Mouse (Mus musculus): ENCODE results near the gene Tmem123.

Gene Tmem123

DNA sequence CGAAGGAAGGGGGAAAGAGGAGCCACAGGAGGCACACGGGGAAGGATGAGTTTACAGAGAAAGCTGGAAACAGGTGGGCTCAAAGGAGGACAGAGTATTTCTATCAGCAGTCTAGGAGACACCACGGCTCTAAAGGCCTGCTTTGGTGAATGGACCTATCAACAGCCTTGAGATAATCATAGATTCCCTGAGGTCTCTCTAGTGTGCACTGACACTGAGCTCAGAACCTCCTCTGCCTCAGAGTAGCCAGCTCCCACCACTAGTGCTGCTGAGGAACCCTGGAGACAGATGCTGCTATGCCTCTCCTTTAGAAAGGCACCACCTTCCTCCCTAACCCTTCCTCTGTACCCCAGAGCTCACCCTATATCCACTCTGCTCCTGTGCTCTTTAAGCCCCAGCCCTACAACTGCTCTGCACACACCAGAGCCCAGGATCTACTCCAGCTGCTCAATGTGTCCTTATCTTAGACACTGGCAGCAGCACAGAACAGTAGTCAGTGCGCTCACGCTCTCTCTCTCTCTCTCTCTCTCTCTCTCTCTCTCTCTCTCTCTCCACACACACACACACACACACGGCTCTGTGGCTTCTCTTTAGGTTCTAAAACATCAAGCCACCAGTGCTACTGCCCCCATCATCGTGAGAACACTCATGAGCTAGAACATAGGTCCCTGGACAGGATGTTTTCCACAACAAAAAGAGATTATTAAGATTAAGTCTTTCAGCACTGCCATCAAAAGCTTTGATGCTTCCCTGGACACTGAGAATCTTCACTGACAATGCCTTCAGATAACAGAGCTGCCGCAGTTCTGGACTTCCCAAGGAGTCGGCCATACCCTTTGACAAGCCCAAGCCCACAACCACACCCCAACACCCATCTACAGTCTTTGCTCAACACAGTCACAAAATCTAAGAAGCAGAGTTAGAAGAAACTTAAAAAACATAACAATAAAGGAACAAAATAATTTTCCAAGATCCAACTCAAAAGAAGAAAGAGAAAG is 66.0 kb downstream of the Tmem123 start:
- DNase-seq: peak; percentile 50

GRCm38 (mm10) chr9:7833421-7833820 is 69.6 kb downstream of the Tmem123 start:
- no peak for DNase-seq

DNA sequence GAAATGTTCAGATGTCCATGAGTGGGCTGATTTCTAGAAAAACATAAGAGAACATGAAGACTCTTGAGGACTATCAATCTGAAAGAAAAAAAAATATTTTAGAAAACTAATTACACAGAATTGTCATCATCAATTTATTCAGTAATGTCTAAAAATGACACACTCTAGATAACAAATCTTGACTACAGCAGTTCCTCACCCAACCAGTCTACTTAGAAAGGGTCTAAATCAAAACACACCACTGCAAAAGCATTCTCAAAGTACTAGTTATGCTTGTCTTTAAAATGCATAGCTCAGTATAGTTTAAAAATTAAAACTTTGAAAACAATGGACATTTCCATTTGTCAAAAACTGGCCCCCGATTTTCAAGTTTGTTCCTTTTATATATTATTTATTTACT is 71.5 kb downstream of the Tmem123 start:
- DNase-seq: no peak

GRCm38 (mm10) chr9:7836331-7836730 is 72.5 kb downstream of the Tmem123 start:
- peak; percentile 73 for DNase-seq

DNA sequence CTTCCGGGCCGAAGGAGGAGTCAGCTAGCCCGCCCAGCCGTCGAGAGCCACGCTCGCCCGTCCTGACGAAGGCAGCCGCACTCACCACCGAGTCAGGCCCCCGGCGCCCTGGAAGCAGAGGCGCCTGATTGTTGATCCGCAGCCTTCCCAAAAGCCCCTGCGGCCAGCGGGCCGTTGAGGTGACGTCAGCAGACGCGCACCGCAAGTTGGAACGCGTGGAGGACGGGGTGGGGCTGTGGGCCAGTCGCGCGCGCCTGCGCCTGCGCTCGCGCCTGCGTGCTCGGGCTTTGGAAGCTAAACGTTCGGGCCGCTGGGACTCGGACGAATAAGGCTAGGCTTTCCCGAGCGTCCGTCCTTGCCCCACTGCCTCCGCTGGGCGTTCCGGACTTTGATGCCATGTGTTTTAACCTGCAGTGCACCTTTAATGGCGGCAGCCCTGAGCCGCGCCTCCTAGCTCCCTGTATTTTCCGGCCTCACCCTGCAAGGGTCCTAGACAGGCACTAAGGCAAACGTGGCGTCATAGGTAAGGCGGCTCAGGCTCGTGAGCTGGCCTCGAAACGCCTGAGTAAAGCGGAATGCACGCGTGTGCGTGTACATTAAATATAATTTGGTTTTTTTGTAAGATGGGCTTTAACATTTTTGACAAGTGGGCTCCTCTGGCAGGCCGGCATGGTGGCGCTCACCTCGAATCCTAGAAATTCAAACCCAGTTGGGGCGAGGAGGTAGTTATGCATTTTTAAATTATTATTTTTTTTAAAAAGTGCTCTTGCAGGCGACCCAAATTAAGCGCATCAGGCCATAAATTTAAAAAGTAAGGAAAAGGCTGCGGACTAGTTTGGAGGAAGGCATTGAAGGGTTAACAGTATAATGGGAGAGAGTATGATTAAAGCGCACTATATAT is 73.3 kb downstream of the Tmem123 start, which contains the start of gene Birc2:
Gene Birc2 (minus strand): TSS at position 160 of the 901 bp plus-strand sequence.
- peak; percentile 98 for DNase-seq

DNA sequence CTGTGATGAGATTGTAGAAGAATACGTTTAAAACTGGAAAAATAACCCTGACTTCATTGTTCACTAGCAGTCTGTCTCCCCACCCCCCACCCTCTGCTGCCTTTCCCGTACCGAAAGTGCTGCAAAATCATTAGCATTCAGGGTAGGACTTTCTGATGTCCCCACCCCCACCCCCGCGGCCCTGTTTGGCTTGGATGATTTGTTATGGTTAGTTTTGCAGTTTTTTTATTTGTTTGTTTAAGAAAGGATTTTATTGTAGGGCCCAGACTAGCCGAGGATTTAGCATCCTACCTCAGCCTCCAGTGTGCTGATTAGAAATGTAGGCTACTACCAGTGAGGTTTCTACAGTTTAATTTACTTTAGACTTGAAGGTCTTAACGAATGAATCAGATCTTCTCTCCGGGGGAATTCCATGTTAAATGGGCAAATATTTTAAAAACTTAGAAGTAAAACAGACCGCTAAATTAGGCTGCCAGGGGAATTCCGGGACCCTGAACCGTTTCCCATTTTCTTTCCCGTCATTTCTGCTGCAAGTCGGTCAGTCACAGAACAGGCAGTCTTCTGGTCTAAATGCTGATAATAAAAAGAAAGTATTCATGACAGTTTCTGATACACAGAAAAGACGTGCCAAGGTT is 74.1 kb downstream of the Tmem123 start:
- DNase-seq: peak; percentile 66

- DNase-seq: no peak
These were observed 77.4 kb downstream of the Tmem123 start for GRCm38 (mm10) chr9:7841221-7841620.

Measured in liver (tissue).